Mouse (Mus musculus) kidney, adult 2 months (tissue): ENCODE data around the gene Gm6904.

Experiments
- CTCF ChIP-seq: fragments of 200-500 bp; conservative IDR thresholded peaks from 2 replicates; pipeline ENCODE4 v1.5.1; 2011; ENCODE audit warnings: low read depth, mild to moderate bottlenecking, control low read depth, low read length, moderate library complexity, mixed read lengths; ENCODE audit not compliant: insufficient read depth, insufficient read length
- POLR2A ChIP-seq: fragments of 200-500 bp; IDR thresholded peaks from one replicate; pipeline ENCODE4 v1.6.1; 2011; ENCODE audit warnings: low read depth, low read length, control low read depth

- TF ChIP-seq CTCF, result no peak
- no peak for TF ChIP-seq POLR2A
Measured at GRCm38 (mm10) chr14:59226240-59226639, 33.8 kb downstream of the Gm6904 start.
